Mouse (Mus musculus): ENCODE measurements around the gene Cyb561a3. TPM values are rescaled to one million over a fixed set of nuclear protein-coding genes. Genes with fewer than 3 reads are reported as not detected.

Gene Cyb561a3
- polyA plus RNA-seq, 1 experiment = 33.4 TPM

- no peak for DNase-seq (ENCODE audit: low read depth)
Measured at GRCm38 (mm10) chr19:10590301-10590700, 13.3 kb downstream of the Cyb561a3 start.

GRCm38 (mm10) chr19:10591659-10592377 is 14.8 kb downstream of the Cyb561a3 start:
- no peak for DNase-seq (ENCODE audit: low read depth)

- DNase-seq (ENCODE audit: low read depth) = no peak
Measured at GRCm38 (mm10) chr19:10598188-10598587, 21.2 kb downstream of the Cyb561a3 start.

- no peak for DNase-seq (ENCODE audit: low read depth)
Measured at GRCm38 (mm10) chr19:10599648-10600047, 22.7 kb downstream of the Cyb561a3 start.

- DNase-seq (ENCODE audit: low read depth) = no peak
Measured at GRCm38 (mm10) chr19:10602247-10602769, 25.3 kb downstream of the Cyb561a3 start.

DNA sequence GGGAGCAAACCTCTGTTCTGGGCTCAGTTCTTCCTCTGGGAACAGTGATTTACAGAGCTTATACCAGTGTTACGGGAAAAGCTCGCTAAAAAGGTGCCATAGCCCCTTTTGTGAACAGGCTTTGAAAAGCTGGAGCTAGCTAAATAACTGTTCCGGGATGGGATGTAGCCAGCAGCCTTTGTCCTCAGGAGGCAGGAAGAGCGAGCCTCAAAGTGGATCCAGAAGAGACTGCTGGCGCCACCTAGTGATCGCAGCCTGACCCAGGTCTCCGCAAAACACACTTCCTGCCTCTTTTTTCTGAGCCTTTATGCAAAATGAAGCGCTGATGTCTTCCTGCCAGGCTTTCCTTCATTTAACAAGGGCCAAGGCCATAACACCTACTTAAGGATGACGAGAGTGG is 25.8 kb downstream of the Cyb561a3 start:
- no peak for DNase-seq (ENCODE audit: low read depth)

DNA sequence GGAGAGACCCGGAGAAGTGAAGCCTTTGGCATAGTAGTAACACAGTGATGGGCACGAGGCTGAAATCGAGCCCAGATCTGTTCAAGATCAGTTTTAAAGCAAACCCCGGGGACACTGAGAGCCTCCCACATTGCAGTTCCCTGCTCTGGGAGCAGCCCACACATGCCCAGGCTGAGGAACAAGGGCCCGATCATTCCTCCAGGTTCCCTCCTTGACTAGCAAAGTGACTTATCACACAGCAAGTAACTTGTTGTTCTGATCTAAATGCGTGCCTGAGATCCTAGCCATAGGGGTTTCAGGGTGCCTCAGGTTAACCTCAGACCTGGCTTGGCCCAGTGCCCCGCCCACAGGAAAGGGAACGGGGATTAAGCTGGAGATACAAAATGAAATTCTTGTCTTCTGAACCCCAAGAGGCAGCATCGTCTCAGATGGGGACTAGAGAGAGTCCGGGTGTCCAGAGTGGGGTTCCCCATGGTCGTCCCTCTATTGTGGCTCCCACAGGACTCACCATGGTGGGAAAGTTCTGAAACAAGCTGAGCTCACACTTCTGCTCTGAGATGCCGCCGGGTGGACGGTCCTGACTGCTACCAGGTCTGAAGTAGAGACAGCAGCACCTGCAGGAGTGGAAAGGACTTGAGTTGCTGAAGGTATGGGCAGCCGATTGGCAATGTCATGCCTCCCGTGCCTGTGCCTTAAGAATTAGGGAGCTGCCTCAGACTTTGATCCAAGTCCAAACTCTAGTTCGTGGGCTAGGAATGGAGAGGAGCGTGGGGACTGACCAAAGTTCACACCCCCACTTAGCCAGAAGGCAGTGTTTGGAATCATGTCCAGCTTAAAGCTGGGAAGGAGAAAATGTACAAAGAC is 26.9 kb downstream of the Cyb561a3 start:
- no peak for DNase-seq (ENCODE audit: low read depth)

DNA sequence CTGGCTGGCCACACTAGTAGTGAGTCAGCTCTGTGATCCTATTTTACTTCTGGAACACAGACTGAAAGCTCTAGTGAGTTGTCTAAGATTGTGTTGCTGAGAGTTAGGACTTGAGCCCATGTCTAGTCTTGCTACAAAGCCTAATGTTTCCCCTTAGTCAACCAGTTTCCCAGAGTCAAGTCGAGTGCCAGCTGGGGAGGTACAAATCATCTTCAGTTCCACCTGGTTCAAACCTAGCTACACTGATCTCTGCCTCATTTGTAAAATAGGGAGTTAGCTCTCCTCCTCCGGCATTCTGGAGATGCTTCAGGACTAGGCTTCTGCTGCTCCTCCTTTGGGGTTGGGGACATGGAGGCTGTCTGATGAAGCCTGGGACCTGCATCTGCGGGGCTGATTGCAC is 27.6 kb downstream of the Cyb561a3 start:
- DNase-seq (ENCODE audit: low read depth) = no peak

DNA sequence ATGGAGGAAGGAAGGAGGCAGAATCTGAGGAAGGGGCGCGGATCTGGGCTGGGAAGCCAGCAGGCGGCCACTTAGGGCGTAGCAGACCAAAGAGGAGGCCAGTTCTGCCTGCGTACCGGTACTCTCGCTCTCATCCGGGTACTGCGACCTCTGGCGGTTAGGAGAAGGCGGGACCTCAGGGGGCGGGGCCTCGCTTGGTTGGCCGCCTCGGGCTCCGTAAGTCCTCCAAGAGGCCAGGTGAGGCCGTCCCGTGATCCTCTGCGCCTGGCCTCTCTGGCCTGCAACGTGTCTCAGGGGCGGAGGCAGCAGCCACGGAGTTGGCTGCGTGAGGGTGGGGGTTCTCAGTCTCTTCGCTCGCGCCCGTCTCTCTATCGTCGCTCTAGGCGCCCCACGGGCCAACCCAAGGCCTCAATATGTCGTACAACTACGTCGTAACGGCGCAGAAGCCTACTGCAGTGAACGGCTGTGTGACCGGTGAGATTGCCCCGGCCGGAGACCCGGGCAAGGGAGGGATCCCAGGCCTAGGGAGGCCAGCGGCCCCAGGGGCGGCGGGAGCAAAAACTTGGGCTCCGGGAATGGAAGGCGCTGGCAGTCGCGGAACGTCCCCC is 28.4 kb downstream of the Cyb561a3 start, which contains the start of the genes Ddb1 and Tkfc:
Ddb1 (plus strand) TSS at position 35 of the 608 bp plus-strand sequence.
Tkfc (minus strand) TSS at position 362 of the 608 bp plus-strand sequence.
- no peak for DNase-seq (ENCODE audit: low read depth)

- DNase-seq (ENCODE audit: low read depth) = no peak
Measured at GRCm38 (mm10) chr19:10605901-10606622, 29.1 kb downstream of the Cyb561a3 start.

DNA sequence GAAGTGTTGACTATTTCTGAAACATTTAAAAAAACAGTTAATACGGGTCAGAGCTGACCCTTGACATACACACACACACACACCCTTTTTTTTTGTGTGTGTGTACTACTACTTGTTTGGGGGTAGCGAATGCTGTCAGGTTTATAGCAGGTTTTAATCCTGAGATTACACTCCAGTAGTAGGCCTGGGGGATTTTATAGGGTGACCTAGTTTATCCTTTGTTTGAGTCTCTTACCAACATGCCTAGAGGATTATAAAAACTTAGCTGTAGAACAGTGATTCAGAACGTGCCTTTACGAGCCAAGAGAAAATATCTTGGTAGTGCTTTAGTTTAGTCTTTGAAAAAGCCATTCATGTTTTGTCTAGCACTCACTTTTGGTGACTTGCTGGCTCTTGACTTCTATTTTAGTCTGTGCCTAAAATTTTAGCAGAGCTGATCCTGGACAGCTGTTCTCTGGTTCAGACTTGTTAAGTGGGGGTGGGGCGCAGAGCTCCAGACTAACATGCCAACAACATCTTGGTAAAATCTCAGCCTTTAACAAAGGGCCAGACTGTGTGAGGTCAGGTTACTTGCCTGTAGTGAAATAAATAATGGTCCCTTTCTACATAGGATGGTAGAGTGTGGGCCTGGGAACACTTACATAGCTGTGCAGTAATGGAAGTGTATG is 31.7 kb downstream of the Cyb561a3 start:
- DNase-seq (ENCODE audit: low read depth) = no peak

GRCm38 (mm10) chr19:10634106-10634871 is 57.3 kb downstream of the Cyb561a3 start, which contains the start of gene Vwce:
TSS of gene Vwce (plus strand) at chr19:10634213.
- no peak for DNase-seq (ENCODE audit: low read depth)

GRCm38 (mm10) chr19:10634872-10635318 is 57.9 kb downstream of the Cyb561a3 start:
- DNase-seq (ENCODE audit: low read depth) = no peak

DNA sequence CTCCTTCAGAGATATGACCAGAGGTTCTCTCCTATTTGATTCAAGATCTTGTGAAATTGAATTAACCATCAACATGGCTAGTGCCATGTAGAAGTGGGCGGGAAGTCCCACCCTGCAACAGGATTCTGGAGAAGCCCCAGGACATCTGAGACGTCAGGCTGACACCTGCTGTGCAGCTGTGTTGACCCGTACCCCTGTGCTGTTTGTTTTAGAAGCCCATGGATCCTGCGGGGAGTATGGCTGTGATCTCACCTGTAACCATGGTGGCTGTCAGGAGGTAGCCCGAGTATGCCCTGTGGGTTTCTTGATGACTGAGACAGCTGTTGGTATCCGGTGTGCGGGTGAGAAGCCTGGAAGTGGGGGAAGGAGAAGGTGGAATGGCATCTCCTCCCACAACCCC is 60.9 kb downstream of the Cyb561a3 start:
- DNase-seq (ENCODE audit: low read depth) = no peak

DNA sequence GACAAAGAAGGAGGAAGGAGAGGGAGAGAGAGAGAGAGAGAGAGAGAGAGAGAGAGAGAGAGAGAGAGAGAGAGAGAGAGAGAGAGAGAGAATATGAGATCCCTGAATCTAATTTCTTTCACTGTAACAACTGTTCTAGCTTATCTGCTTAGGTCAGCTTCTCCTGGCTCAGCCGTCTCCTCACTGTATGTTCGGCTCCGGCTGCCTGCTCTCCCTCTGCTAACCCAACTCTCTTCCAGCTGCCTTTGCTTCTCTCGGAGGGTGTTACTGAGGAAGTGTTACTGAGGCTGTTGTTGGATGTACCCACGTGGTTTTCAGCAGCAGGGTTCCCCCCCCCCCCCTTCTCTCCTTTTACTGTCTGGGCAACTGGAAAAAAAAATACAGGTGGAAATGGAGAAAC is 63.1 kb downstream of the Cyb561a3 start:
- DNase-seq (ENCODE audit: low read depth) = no peak

- no peak for DNase-seq (ENCODE audit: low read depth)
Measured at GRCm38 (mm10) chr19:10640589-10641378, 63.8 kb downstream of the Cyb561a3 start.
